Mouse (Mus musculus): ENCODE data around the gene Sorcs3.

GRCm38 (mm10) chr19:48682485-48682884 lies 476.7 kb downstream of the Sorcs3 start:
- TF ChIP-seq CTCF (IDR thresholded peaks at IDR 0.05 in 2 of 3, conservative IDR thresholded peaks at IDR 0.05 in 1 of 3; ENCODE audit: control insufficient read depth in 1 of 3, insufficient read depth in 1 of 3, low read depth in 2 of 3, low read length in 3 of 3, poor library complexity in 1 of 3, severe bottlenecking in 1 of 3), result no peak
- TF ChIP-seq ZNF384 (IDR thresholded peaks at IDR 0.05; ENCODE audit: low read depth, low read length), result no peak
- TF ChIP-seq BHLHE40 (IDR thresholded peaks at IDR 0.05; ENCODE audit: borderline replicate concordance, low read depth, low read length), result no peak
- no peak for TF ChIP-seq RCOR1 (IDR thresholded peaks at IDR 0.05; ENCODE audit: low read depth, low read length)
- no peak for TF ChIP-seq MEF2A (IDR thresholded peaks at IDR 0.05; ENCODE audit: extremely low read depth, insufficient replicate concordance, low read depth, low read length, poor library complexity, severe bottlenecking)
- no peak for TF ChIP-seq E2F4 (IDR thresholded peaks at IDR 0.05; ENCODE audit: borderline replicate concordance, low read depth, low read length)
- no peak for TF ChIP-seq SMC3 (IDR thresholded peaks at IDR 0.05; ENCODE audit: low read depth, low read length)
- TF ChIP-seq ZC3H11A (IDR thresholded peaks at IDR 0.05; ENCODE audit: low read depth, low read length), result no peak
- no peak for TF ChIP-seq KAT2A (conservative IDR thresholded peaks at IDR 0.05; ENCODE audit: low read depth, low read length)
- TF ChIP-seq TCF12 (IDR thresholded peaks at IDR 0.05; ENCODE audit: low read depth, low read length), result no peak
- no peak for TF ChIP-seq ZMIZ1 (IDR thresholded peaks at IDR 0.05; ENCODE audit: low read depth, low read length)
- no peak for TF ChIP-seq CHD2 (IDR thresholded peaks at IDR 0.05; ENCODE audit: low read length)
- no peak for TF ChIP-seq POLR2A (IDR thresholded peaks at IDR 0.05; ENCODE audit: control insufficient read depth in 1 of 2, insufficient read depth in 1 of 2, low read depth in 1 of 2, low read length in 2 of 2, poor library complexity in 1 of 2)
